Mouse (Mus musculus) lung, embryonic 14.5 days (tissue): ENCODE data around the gene Pi4kb. TPM values are rescaled to one million over a fixed set of nuclear protein-coding genes. Genes with fewer than 3 reads are reported as not detected.
"Not testable (repeated sequence)": the region's sequence is repeated elsewhere in the genome, so short reads cannot be mapped to it uniquely, and the experiment has no call there.

Experiments
- ATAC-seq: fragments of 200-750 bp; cut with Nextera tagmentation; 2 replicates; pipeline ENCODE4 v1.8.0; 2017; ENCODE audit warnings: mild to moderate bottlenecking, moderate TSS enrichment, moderate library complexity; ENCODE audit not compliant: insufficient read depth
- DNase-seq: peaks from one replicate; pipeline ENCODE4 v3.0.0-alpha.2; 2015
- H3K27ac ChIP-seq: fragments of 300-500 bp; sonication (generic); 2 replicates; pipeline ENCODE4 v1.5.1; 2014; ENCODE audit warnings: low read depth, mild to moderate bottlenecking, moderate library complexity
- H3K27me3 ChIP-seq: fragments of 300-500 bp; sonication (generic); 2 replicates; pipeline ENCODE4 v1.6.1; 2014; ENCODE audit warnings: low read length, control low read depth; ENCODE audit not compliant: insufficient read depth
- H3K36me3 ChIP-seq: fragments of 300-500 bp; sonication (generic); 2 replicates; pipeline ENCODE4 v1.6.1; 2014; ENCODE audit warnings: control low read depth; ENCODE audit not compliant: insufficient read depth
- H3K4me1 ChIP-seq: fragments of 300-500 bp; sonication (generic); 2 replicates; pipeline ENCODE4 v1.6.1; 2014; ENCODE audit warnings: antibody characterized with exemption, control low read depth; ENCODE audit not compliant: insufficient read depth
- H3K4me2 ChIP-seq: fragments of 300-500 bp; sonication (generic); 2 replicates; pipeline ENCODE4 v1.6.1; 2014; ENCODE audit warnings: mild to moderate bottlenecking
- H3K4me3 ChIP-seq: fragments of 300-500 bp; sonication (generic); 2 replicates; pipeline ENCODE4 v1.5.1; 2014; ENCODE audit warnings: low read depth, low read length
- H3K9ac ChIP-seq: fragments of 300-500 bp; sonication (generic); 2 replicates; pipeline ENCODE4 v1.6.1; 2014
- H3K9me3 ChIP-seq: fragments of 300-500 bp; sonication (generic); 2 replicates; pipeline ENCODE4 v1.6.1; 2016; ENCODE audit warnings: low read depth, low read length, control low read depth
- CTCF ChIP-seq: IDR thresholded peaks from 2 replicates; pipeline ENCODE4 v1.5.1; 2016; ENCODE audit warnings: antibody characterized with exemption, low read depth
- WGBS: fragments of 180-500 bp; shearing (Covaris S2); extraction: QIAGEN DNeasy Blood & Tissue Kit; methylation state at CpG from one replicate; pipeline ENCODE4 v1.1.7; 2014; 5-methylcytosine and 5-hydroxymethylcytosine counted together
- polyA plus RNA-seq: library from polyadenylated mRNA; unstranded; fragments of >200 nt; fragmentation: Nextera tagmentation; extraction: Ambion mirVana; gene quantifications from 2 replicates; pipeline ENCODE4 v1.2.1, GENCODE M21; 2014

The Pi4kb gene
- polyA plus RNA-seq, 1 experiment from 2014 or later, result 24.7 TPM

GRCm38 (mm10) chr3:95015337-95015872, 40.9 kb downstream of the Pi4kb start, which contains the start of gene Zfp687:
Gene Zfp687 (minus strand): TSS chr3:95015448.
- Histone ChIP-seq H3K27ac (peak within 1 kb of the TSS; percentile 99), H3K27me3 (no peaks in the 10 kb centered on the region), H3K36me3 (peaks cover 21% of the 10 kb centered on the region), H3K9ac (peak within 1 kb of the TSS; percentile 78), H3K9me3 (no peaks in the 10 kb centered on the region), H3K4me3 (peak within 1 kb of the TSS; percentile 84), H3K4me1 (peaks cover 8% of the 10 kb centered on the region; the same call in 1 of the 2 replicates), H3K4me2 (peak within 1 kb of the TSS; percentile 91)
- no peak for TF ChIP-seq CTCF
- ATAC-seq, result peak; percentile 99
- peak; percentile 99 for DNase-seq
- under 1% methylated on average over 37 of the region's 37 CpGs for WGBS

DNA sequence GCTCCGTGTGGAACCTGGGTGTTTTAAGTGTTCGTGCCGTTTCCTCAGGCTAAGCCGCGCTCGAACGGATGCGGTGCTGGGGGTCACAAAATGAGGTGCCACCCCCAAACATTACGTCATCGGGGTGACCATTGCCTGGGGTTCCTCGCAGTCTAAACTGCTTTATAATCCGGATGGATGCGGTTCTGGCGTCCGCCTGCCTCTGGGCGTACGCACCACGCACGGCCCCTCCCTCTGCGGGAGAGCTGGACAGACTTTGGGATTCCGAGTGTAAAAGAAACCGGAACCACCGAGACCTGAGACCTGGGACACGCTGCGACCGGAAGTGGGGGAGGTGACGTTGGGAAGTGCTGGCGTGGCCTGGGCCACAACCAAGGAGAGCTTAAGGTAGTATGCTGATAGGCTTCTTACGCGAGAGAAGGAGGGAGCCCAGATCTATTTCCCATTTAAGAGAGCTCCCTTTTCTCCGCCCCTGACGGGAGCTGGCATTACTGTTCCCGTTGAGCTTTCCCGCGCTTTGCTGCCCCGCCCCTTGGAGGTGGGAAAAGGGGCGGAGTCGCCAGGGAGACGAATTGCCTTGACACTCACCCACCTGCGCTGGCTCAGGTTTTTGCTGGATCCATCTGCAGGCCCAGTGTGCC, 41.5 kb downstream of the Pi4kb start:
- DNase-seq, result peak; percentile 93

GRCm38 (mm10) chr3:95016532-95017056, 42.1 kb downstream of the Pi4kb start:
- H3K9ac ChIP-seq, result peak overlapping the region; percentile 78
- H3K27ac ChIP-seq, result peak overlapping the region; percentile 99
- WGBS, result 4% methylated on average over 21 of the region's 21 CpGs
- no peak for TF ChIP-seq CTCF
- peak overlapping the region; percentile 91 for H3K4me2 ChIP-seq
- no peaks in the 10 kb centered on the region for H3K9me3 ChIP-seq
- no peaks in the 10 kb centered on the region for H3K27me3 ChIP-seq
- DNase-seq (no peak), ATAC-seq (no peak)
- peaks cover 9% of the 10 kb centered on the region for H3K36me3 ChIP-seq
- peaks cover 8% of the 10 kb centered on the region; the same call in 1 of the 2 replicates for H3K4me1 ChIP-seq
- peak overlapping the region; percentile 84 for H3K4me3 ChIP-seq

More for the DNA sequence above, 41.5 kb downstream of the Pi4kb start:
- ATAC-seq, result peak; percentile 63
- H3K9ac ChIP-seq, result peak overlapping the region; percentile 78
- peaks cover 15% of the 10 kb centered on the region for H3K36me3 ChIP-seq
- H3K27ac ChIP-seq, result peak overlapping the region; percentile 99
- no peaks in the 10 kb centered on the region for H3K27me3 ChIP-seq
- no peak for TF ChIP-seq CTCF
- peak overlapping the region; percentile 84 for H3K4me3 ChIP-seq
- H3K4me2 ChIP-seq, result peak overlapping the region; percentile 91
- H3K9me3 ChIP-seq, result no peaks in the 10 kb centered on the region
- under 1% methylated on average over 39 of the region's 40 CpGs for WGBS
- H3K4me1 ChIP-seq, result peaks cover 8% of the 10 kb centered on the region; the same call in 1 of the 2 replicates

DNA sequence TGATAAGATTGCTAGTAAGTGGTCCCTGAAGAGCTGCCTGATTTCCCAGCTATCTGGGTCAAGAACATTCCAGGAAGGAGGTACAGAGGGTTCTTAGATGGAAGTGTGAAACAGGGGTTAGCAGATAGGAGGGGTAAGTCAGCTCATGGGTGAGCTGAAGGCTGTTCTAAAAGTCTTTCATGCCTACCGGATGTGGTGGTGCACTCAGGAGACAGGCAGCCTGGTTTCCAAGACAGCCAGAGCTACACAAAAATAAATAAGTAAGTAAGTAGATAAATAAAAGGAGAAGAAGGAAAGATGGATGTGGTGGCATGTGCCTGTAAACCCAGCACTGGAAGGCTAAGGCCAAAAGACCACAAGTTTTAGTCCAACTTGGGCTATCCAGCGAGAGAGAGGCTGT, 44.2 kb downstream of the Pi4kb start:
- Histone ChIP-seq H3K9me3 (no peaks in the 10 kb centered on the region), H3K9ac (peak overlapping the region; percentile 13; the same call in 1 of the 2 replicates), H3K36me3 (no peaks in the 10 kb centered on the region), H3K4me1 (peaks cover 3% of the 10 kb centered on the region; the same call in 1 of the 2 replicates), H3K4me2 (no peak overlapping the region), H3K4me3 (no peak overlapping the region), H3K27ac (no peak overlapping the region), H3K27me3 (no peaks in the 10 kb centered on the region)
- DNase-seq (no peak), ATAC-seq (no peak)
- WGBS, result 63% methylated on average over 2 of the region's 2 CpGs
- TF ChIP-seq CTCF, result no peak

- 89% methylated on average over 5 of the region's 5 CpGs for WGBS
- H3K27me3 ChIP-seq, H3K4me2 ChIP-seq, H3K9ac ChIP-seq, ATAC-seq, H3K4me3 ChIP-seq, H3K4me1 ChIP-seq, H3K27ac ChIP-seq, DNase-seq, H3K9me3 ChIP-seq, H3K36me3 ChIP-seq: not testable (repeated sequence)
Measured at GRCm38 (mm10) chr3:95020956-95021355, 46.4 kb downstream of the Pi4kb start.

DNA sequence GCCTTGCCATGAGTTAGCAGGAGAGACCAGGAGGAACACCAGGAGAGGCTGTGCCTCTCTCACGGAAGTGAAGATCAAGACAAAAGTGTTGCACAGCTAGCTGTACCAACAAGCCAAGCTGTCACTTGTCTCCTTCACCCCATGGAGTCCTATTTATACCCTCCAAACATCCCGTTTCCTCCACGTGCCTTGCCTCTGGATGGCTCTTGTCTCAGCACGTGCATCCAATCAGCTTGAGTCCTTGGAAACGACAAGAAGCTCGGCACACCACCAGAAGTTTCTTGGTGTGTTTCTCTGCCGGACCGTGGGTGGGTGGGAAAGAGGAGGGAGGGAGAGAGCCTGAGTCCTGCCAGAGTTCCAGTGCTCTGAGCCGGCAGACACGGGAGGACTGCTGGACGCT, 50.0 kb downstream of the Pi4kb start:
- no peaks in the 10 kb centered on the region for H3K36me3 ChIP-seq
- H3K4me2 ChIP-seq, result peak overlapping the region; percentile 49
- TF ChIP-seq CTCF, result no peak
- no peaks in the 10 kb centered on the region for H3K27me3 ChIP-seq
- H3K9me3 ChIP-seq, result no peaks in the 10 kb centered on the region
- no peak overlapping the region for H3K27ac ChIP-seq
- WGBS, result 8% methylated on average over 11 of the region's 11 CpGs
- peak; percentile 78 for DNase-seq
- H3K4me3 ChIP-seq, result peak overlapping the region; percentile 12; the same call in 1 of the 2 replicates
- H3K9ac ChIP-seq, result peak overlapping the region; percentile 29
- H3K4me1 ChIP-seq, result peaks cover 6% of the 10 kb centered on the region; the same call in 1 of the 2 replicates
- peak; percentile 74 for ATAC-seq

- no peak overlapping the region for H3K4me3 ChIP-seq
- ATAC-seq, result peak; percentile 3; the same call in 1 of the 2 replicates
- DNase-seq, result no peak
- no peaks in the 10 kb centered on the region for H3K9me3 ChIP-seq
- H3K4me1 ChIP-seq, result peaks cover 6% of the 10 kb centered on the region; the same call in 1 of the 2 replicates
- no peak overlapping the region for H3K9ac ChIP-seq
- H3K27me3 ChIP-seq, result no peaks in the 10 kb centered on the region
- H3K27ac ChIP-seq, result no peak overlapping the region
- no peaks in the 10 kb centered on the region for H3K36me3 ChIP-seq
- peak overlapping the region; percentile 49; the same call in 1 of the 2 replicates for H3K4me2 ChIP-seq
- 26% methylated on average over 5 of the region's 5 CpGs for WGBS
- no peak for TF ChIP-seq CTCF
Measured at GRCm38 (mm10) chr3:95025202-95025601, 50.7 kb downstream of the Pi4kb start.
